Mouse (Mus musculus): ENCODE data around the gene Ggact. TPM values are rescaled to one million over a fixed set of nuclear protein-coding genes. Genes with fewer than 3 reads are reported as not detected.

The Ggact gene
- 5.2 and 5.4 TPM in 2 replicates for polyA plus RNA-seq (2014; fragmentation: Nextera tagmentation; extraction: Ambion mirVana)

- H3K27ac ChIP-seq (replicated peaks; ENCODE audit: low read depth, low read length): no peak within 1 kb of the TSS
- peak within 1 kb of the TSS; percentile 99 for H3K4me2 ChIP-seq (ENCODE audit: low read length)
- ATAC-seq (ENCODE audit: low FRiP score, low TSS enrichment): no peak
- 74% methylated on average over 6 of the region's 6 CpGs for WGBS
- H3K9ac ChIP-seq (replicated peaks; ENCODE audit: low read length): peak within 1 kb of the TSS; percentile 52
- no peaks in the 10 kb centered on the region for H3K36me3 ChIP-seq (ENCODE audit: control insufficient read depth, insufficient read depth, low read length)
- H3K4me3 ChIP-seq (replicated peaks; ENCODE audit: low read depth, low read length): peak within 1 kb of the TSS; percentile 60
- H3K27me3 ChIP-seq (ENCODE audit: control insufficient read depth, insufficient read depth, low read length): peaks cover 21% of the 10 kb centered on the region
- no peak for DNase-seq
- H3K4me1 ChIP-seq (ENCODE audit: control insufficient read depth, insufficient read depth, low read length): 0 out of 2 replicates have a peak, but pooled peaks cover 10% of the 10 kb centered on the region
- peaks cover 3% of the 10 kb centered on the region; the same call in 1 of the 2 replicates for H3K9me3 ChIP-seq (ENCODE audit: control insufficient read depth, low read length)
Measured at GRCm38 (mm10) chr14:122913657-122914056, at the start of gene Ggact. Gene Ggact (minus strand): TSS chr14:122913757.

GRCm38 (mm10) chr14:122957941-122958340, 44.4 kb upstream of the Ggact start:
- no peaks in the 10 kb centered on the region for H3K9me3 ChIP-seq (ENCODE audit: control insufficient read depth, low read length)
- H3K27me3 ChIP-seq (ENCODE audit: control insufficient read depth, insufficient read depth, low read length): no peaks in the 10 kb centered on the region
- peak; percentile 82 for ATAC-seq (ENCODE audit: low FRiP score, low TSS enrichment)
- H3K4me2 ChIP-seq (ENCODE audit: low read length): no peak overlapping the region
- no peak overlapping the region for H3K9ac ChIP-seq (replicated peaks; ENCODE audit: low read length)
- WGBS: 83% methylated on average over 8 of the region's 8 CpGs
- DNase-seq: peak; percentile 67
- no peak overlapping the region for H3K4me3 ChIP-seq (replicated peaks; ENCODE audit: low read depth, low read length)
- H3K36me3 ChIP-seq (ENCODE audit: control insufficient read depth, insufficient read depth, low read length): peaks cover 15% of the 10 kb centered on the region; the same call in 1 of the 2 replicates
- no peaks in the 10 kb centered on the region for H3K4me1 ChIP-seq (ENCODE audit: control insufficient read depth, insufficient read depth, low read length)
- no peak overlapping the region for H3K27ac ChIP-seq (replicated peaks; ENCODE audit: low read depth, low read length)

GRCm38 (mm10) chr14:122953331-122953730, 39.8 kb upstream of the Ggact start:
- Histone ChIP-seq H3K27ac (replicated peaks; ENCODE audit: low read depth, low read length) (no peak overlapping the region), H3K9ac (replicated peaks; ENCODE audit: low read length) (no peak overlapping the region), H3K4me3 (replicated peaks; ENCODE audit: low read depth, low read length) (no peak overlapping the region), H3K9me3 (ENCODE audit: control insufficient read depth, low read length) (no peaks in the 10 kb centered on the region), H3K4me2 (ENCODE audit: low read length) (no peak overlapping the region), H3K27me3 (ENCODE audit: control insufficient read depth, insufficient read depth, low read length) (no peaks in the 10 kb centered on the region), H3K4me1 (ENCODE audit: control insufficient read depth, insufficient read depth, low read length) (no peaks in the 10 kb centered on the region), H3K36me3 (ENCODE audit: control insufficient read depth, insufficient read depth, low read length) (peaks cover 10% of the 10 kb centered on the region; the same call in 1 of the 2 replicates)
- DNase-seq (peak; percentile 86), ATAC-seq (ENCODE audit: low FRiP score, low TSS enrichment) (no peak)
- 19% methylated on average over 1 of the region's 1 CpGs for WGBS

- Histone ChIP-seq H3K9ac (replicated peaks; ENCODE audit: low read length) (no peak overlapping the region), H3K4me2 (ENCODE audit: low read length) (no peak overlapping the region), H3K4me3 (replicated peaks; ENCODE audit: low read depth, low read length) (no peak overlapping the region), H3K27me3 (ENCODE audit: control insufficient read depth, insufficient read depth, low read length) (no peaks in the 10 kb centered on the region), H3K36me3 (ENCODE audit: control insufficient read depth, insufficient read depth, low read length) (peaks cover 13% of the 10 kb centered on the region; the same call in 1 of the 2 replicates), H3K4me1 (ENCODE audit: control insufficient read depth, insufficient read depth, low read length) (no peaks in the 10 kb centered on the region), H3K9me3 (ENCODE audit: control insufficient read depth, low read length) (no peaks in the 10 kb centered on the region), H3K27ac (replicated peaks; ENCODE audit: low read depth, low read length) (no peak overlapping the region)
- no peak for ATAC-seq (ENCODE audit: low FRiP score, low TSS enrichment)
- no peak for DNase-seq
- 67% methylated on average over 1 of the region's 1 CpGs for WGBS
Measured at GRCm38 (mm10) chr14:122952556-122952955, 39.0 kb upstream of the Ggact start.

GRCm38 (mm10) chr14:122951676-122952445, 38.3 kb upstream of the Ggact start:
- Histone ChIP-seq H3K36me3 (ENCODE audit: control insufficient read depth, insufficient read depth, low read length) (peaks cover 17% of the 10 kb centered on the region; the same call in 1 of the 2 replicates), H3K4me1 (ENCODE audit: control insufficient read depth, insufficient read depth, low read length) (no peaks in the 10 kb centered on the region), H3K4me3 (replicated peaks; ENCODE audit: low read depth, low read length) (no peak overlapping the region), H3K27ac (replicated peaks; ENCODE audit: low read depth, low read length) (no peak overlapping the region), H3K27me3 (ENCODE audit: control insufficient read depth, insufficient read depth, low read length) (no peaks in the 10 kb centered on the region), H3K4me2 (ENCODE audit: low read length) (no peak overlapping the region), H3K9ac (replicated peaks; ENCODE audit: low read length) (no peak overlapping the region), H3K9me3 (ENCODE audit: control insufficient read depth, low read length) (no peaks in the 10 kb centered on the region)
- DNase-seq (no peak), ATAC-seq (ENCODE audit: low FRiP score, low TSS enrichment) (no peak)
- 81% methylated on average over 6 of the region's 6 CpGs for WGBS

GRCm38 (mm10) chr14:122950915-122951314, 37.4 kb upstream of the Ggact start:
- no peak for ATAC-seq (ENCODE audit: low FRiP score, low TSS enrichment)
- 95% methylated on average over 1 of the region's 1 CpGs for WGBS
- DNase-seq: peak; percentile 7
- Histone ChIP-seq H3K9me3 (ENCODE audit: control insufficient read depth, low read length) (no peaks in the 10 kb centered on the region), H3K9ac (replicated peaks; ENCODE audit: low read length) (no peak overlapping the region), H3K36me3 (ENCODE audit: control insufficient read depth, insufficient read depth, low read length) (peaks cover 19% of the 10 kb centered on the region; the same call in 1 of the 2 replicates), H3K27ac (replicated peaks; ENCODE audit: low read depth, low read length) (no peak overlapping the region), H3K4me3 (replicated peaks; ENCODE audit: low read depth, low read length) (no peak overlapping the region), H3K4me2 (ENCODE audit: low read length) (no peak overlapping the region), H3K4me1 (ENCODE audit: control insufficient read depth, insufficient read depth, low read length) (no peaks in the 10 kb centered on the region), H3K27me3 (ENCODE audit: control insufficient read depth, insufficient read depth, low read length) (no peaks in the 10 kb centered on the region)

- Histone ChIP-seq H3K9ac (replicated peaks; ENCODE audit: low read length) (no peak overlapping the region), H3K27ac (replicated peaks; ENCODE audit: low read depth, low read length) (no peak overlapping the region), H3K4me1 (ENCODE audit: control insufficient read depth, insufficient read depth, low read length) (no peaks in the 10 kb centered on the region), H3K4me3 (replicated peaks; ENCODE audit: low read depth, low read length) (no peak overlapping the region), H3K4me2 (ENCODE audit: low read length) (no peak overlapping the region), H3K36me3 (ENCODE audit: control insufficient read depth, insufficient read depth, low read length) (peaks cover 37% of the 10 kb centered on the region), H3K27me3 (ENCODE audit: control insufficient read depth, insufficient read depth, low read length) (no peaks in the 10 kb centered on the region), H3K9me3 (ENCODE audit: control insufficient read depth, low read length) (no peaks in the 10 kb centered on the region)
- WGBS: 78% methylated on average over 3 of the region's 3 CpGs
- DNase-seq: no peak
- ATAC-seq (ENCODE audit: low FRiP score, low TSS enrichment): no peak
Measured at GRCm38 (mm10) chr14:122943475-122943853, 29.9 kb upstream of the Ggact start.

GRCm38 (mm10) chr14:122942757-122943474, 29.4 kb upstream of the Ggact start:
- Histone ChIP-seq H3K36me3 (ENCODE audit: control insufficient read depth, insufficient read depth, low read length) (peaks cover 34% of the 10 kb centered on the region), H3K27me3 (ENCODE audit: control insufficient read depth, insufficient read depth, low read length) (no peaks in the 10 kb centered on the region), H3K9me3 (ENCODE audit: control insufficient read depth, low read length) (no peaks in the 10 kb centered on the region), H3K4me1 (ENCODE audit: control insufficient read depth, insufficient read depth, low read length) (no peaks in the 10 kb centered on the region), H3K9ac (replicated peaks; ENCODE audit: low read length) (no peak overlapping the region), H3K4me3 (replicated peaks; ENCODE audit: low read depth, low read length) (no peak overlapping the region), H3K27ac (replicated peaks; ENCODE audit: low read depth, low read length) (no peak overlapping the region), H3K4me2 (ENCODE audit: low read length) (no peak overlapping the region)
- ATAC-seq (ENCODE audit: low FRiP score, low TSS enrichment) (no peak), DNase-seq (peak; percentile 30)
- WGBS: 62% methylated on average over 4 of the region's 4 CpGs
